Mouse (Mus musculus): ENCODE measurements around the gene Mblac2. TPM values are rescaled to one million over a fixed set of nuclear protein-coding genes. Genes with fewer than 3 reads are reported as not detected.

Gene Mblac2
- polyA plus RNA-seq (2015; fragmentation: Nextera tagmentation; extraction: Ambion mirVana): 11.6 and 13.1 TPM in 2 replicates

- no peaks in the 10 kb centered on the region for H3K36me3 ChIP-seq
- WGBS: under 1% methylated on average over 61 of the region's 61 CpGs
- peak within 1 kb of the TSS; percentile 68 for H3K4me2 ChIP-seq (replicated peaks)
- no peaks in the 10 kb centered on the region for H3K27me3 ChIP-seq
- peak within 1 kb of the TSS; percentile 23 for H3K9ac ChIP-seq
- no peaks in the 10 kb centered on the region for H3K4me1 ChIP-seq
- H3K4me3 ChIP-seq (replicated peaks): peak within 1 kb of the TSS; percentile 75
- H3K27ac ChIP-seq (replicated peaks): peak within 1 kb of the TSS; percentile 91
- ATAC-seq (ENCODE audit: insufficient number of reproducible peaks, low FRiP score, low TSS enrichment, low read depth): peak; percentile 96
- no peaks in the 10 kb centered on the region for H3K9me3 ChIP-seq (replicated peaks)
These were observed at the start of gene Mblac2, which contains the start of gene Polr3g for GRCm38 (mm10) chr13:81710775-81711545. TSS of gene Mblac2 (plus strand) at chr13:81711341. TSS of gene Polr3g (minus strand) at chr13:81711013.

GRCm38 (mm10) chr13:81663566-81664330 is 47.4 kb upstream of the Mblac2 start:
- Histone ChIP-seq H3K4me2 (replicated peaks) (no peak overlapping the region), H3K4me3 (replicated peaks) (no peak overlapping the region), H3K9me3 (replicated peaks) (no peaks in the 10 kb centered on the region), H3K36me3 (peaks cover 37% of the 10 kb centered on the region), H3K27ac (replicated peaks) (no peak overlapping the region), H3K4me1 (peaks cover 10% of the 10 kb centered on the region; the same call in 1 of the 2 replicates), H3K27me3 (no peaks in the 10 kb centered on the region), H3K9ac (no peak overlapping the region)
- whole genome bisulfite sequencing: 83% methylated on average over 12 of the region's 12 CpGs
- ATAC-seq (ENCODE audit: insufficient number of reproducible peaks, low FRiP score, low TSS enrichment, low read depth): 0 out of 2 replicates have a peak, but pooled peaks have one; percentile 34

GRCm38 (mm10) chr13:81664331-81664698 is 46.8 kb upstream of the Mblac2 start:
- Histone ChIP-seq H3K27me3 (no peaks in the 10 kb centered on the region), H3K27ac (replicated peaks) (no peak overlapping the region), H3K9ac (no peak overlapping the region), H3K36me3 (peaks cover 41% of the 10 kb centered on the region), H3K4me3 (replicated peaks) (no peak overlapping the region), H3K4me1 (0 out of 2 replicates have a peak, but pooled peaks cover 5% of the 10 kb centered on the region), H3K4me2 (replicated peaks) (no peak overlapping the region), H3K9me3 (replicated peaks) (no peaks in the 10 kb centered on the region)
- ATAC-seq (ENCODE audit: insufficient number of reproducible peaks, low FRiP score, low TSS enrichment, low read depth): no peak
- WGBS: 82% methylated on average over 5 of the region's 5 CpGs

- Histone ChIP-seq H3K4me2 (replicated peaks) (no peak overlapping the region), H3K27me3 (no peaks in the 10 kb centered on the region), H3K4me3 (replicated peaks) (no peak overlapping the region), H3K36me3 (peaks cover 47% of the 10 kb centered on the region), H3K4me1 (no peaks in the 10 kb centered on the region), H3K9ac (no peak overlapping the region), H3K9me3 (replicated peaks) (no peaks in the 10 kb centered on the region), H3K27ac (replicated peaks) (no peak overlapping the region)
- WGBS: 92% methylated on average over 5 of the region's 5 CpGs
- ATAC-seq (ENCODE audit: insufficient number of reproducible peaks, low FRiP score, low TSS enrichment, low read depth): no peak
These were observed 43.4 kb upstream of the Mblac2 start for GRCm38 (mm10) chr13:81667713-81668112.

GRCm38 (mm10) chr13:81675333-81675732 is 35.8 kb upstream of the Mblac2 start:
- peaks cover 39% of the 10 kb centered on the region for H3K36me3 ChIP-seq
- no peak overlapping the region for H3K9ac ChIP-seq
- WGBS: 81% methylated on average over 8 of the region's 8 CpGs
- ATAC-seq (ENCODE audit: insufficient number of reproducible peaks, low FRiP score, low TSS enrichment, low read depth): no peak
- no peak overlapping the region for H3K27ac ChIP-seq (replicated peaks)
- H3K4me2 ChIP-seq (replicated peaks): no peak overlapping the region
- no peaks in the 10 kb centered on the region for H3K9me3 ChIP-seq (replicated peaks)
- no peak overlapping the region for H3K4me3 ChIP-seq (replicated peaks)
- no peaks in the 10 kb centered on the region for H3K27me3 ChIP-seq
- no peaks in the 10 kb centered on the region for H3K4me1 ChIP-seq

GRCm38 (mm10) chr13:81683107-81683506 is 28.0 kb upstream of the Mblac2 start:
- Histone ChIP-seq H3K4me2 (replicated peaks) (no peak overlapping the region), H3K4me1 (no peaks in the 10 kb centered on the region), H3K9ac (no peak overlapping the region), H3K4me3 (replicated peaks) (no peak overlapping the region), H3K27me3 (no peaks in the 10 kb centered on the region), H3K36me3 (0 out of 2 replicates have a peak, but pooled peaks cover 5% of the 10 kb centered on the region), H3K27ac (replicated peaks) (no peak overlapping the region), H3K9me3 (replicated peaks) (no peaks in the 10 kb centered on the region)
- no peak for ATAC-seq (ENCODE audit: insufficient number of reproducible peaks, low FRiP score, low TSS enrichment, low read depth)
- WGBS: 91% methylated on average over 3 of the region's 3 CpGs

- no peaks in the 10 kb centered on the region for H3K4me1 ChIP-seq
- H3K36me3 ChIP-seq: 0 out of 2 replicates have a peak, but pooled peaks cover 5% of the 10 kb centered on the region
- 72% methylated on average over 5 of the region's 5 CpGs for WGBS
- no peak overlapping the region for H3K27ac ChIP-seq (replicated peaks)
- no peak overlapping the region for H3K4me2 ChIP-seq (replicated peaks)
- no peak overlapping the region for H3K9ac ChIP-seq
- no peak overlapping the region for H3K4me3 ChIP-seq (replicated peaks)
- no peaks in the 10 kb centered on the region for H3K9me3 ChIP-seq (replicated peaks)
- H3K27me3 ChIP-seq: no peaks in the 10 kb centered on the region
- ATAC-seq (ENCODE audit: insufficient number of reproducible peaks, low FRiP score, low TSS enrichment, low read depth): no peak
These were observed 26.9 kb upstream of the Mblac2 start for GRCm38 (mm10) chr13:81684258-81684657.

GRCm38 (mm10) chr13:81684884-81685283 is 26.3 kb upstream of the Mblac2 start:
- Histone ChIP-seq H3K4me3 (replicated peaks) (no peak overlapping the region), H3K27ac (replicated peaks) (no peak overlapping the region), H3K9me3 (replicated peaks) (no peaks in the 10 kb centered on the region), H3K36me3 (peaks cover 10% of the 10 kb centered on the region; the same call in 1 of the 2 replicates), H3K4me2 (replicated peaks) (no peak overlapping the region), H3K27me3 (no peaks in the 10 kb centered on the region), H3K9ac (no peak overlapping the region), H3K4me1 (no peaks in the 10 kb centered on the region)
- no peak for ATAC-seq (ENCODE audit: insufficient number of reproducible peaks, low FRiP score, low TSS enrichment, low read depth)
- 88% methylated on average over 3 of the region's 3 CpGs for WGBS

GRCm38 (mm10) chr13:81689587-81689986 is 21.6 kb upstream of the Mblac2 start:
- H3K27ac ChIP-seq (replicated peaks): no peak overlapping the region
- H3K4me3 ChIP-seq (replicated peaks): no peak overlapping the region
- no peaks in the 10 kb centered on the region for H3K27me3 ChIP-seq
- no peak for ATAC-seq (ENCODE audit: insufficient number of reproducible peaks, low FRiP score, low TSS enrichment, low read depth)
- WGBS: 87% methylated on average over 3 of the region's 3 CpGs
- H3K4me1 ChIP-seq: no peaks in the 10 kb centered on the region
- H3K9me3 ChIP-seq (replicated peaks): no peaks in the 10 kb centered on the region
- no peak overlapping the region for H3K4me2 ChIP-seq (replicated peaks)
- H3K36me3 ChIP-seq: peaks cover 10% of the 10 kb centered on the region; the same call in 1 of the 2 replicates
- no peak overlapping the region for H3K9ac ChIP-seq

- no peak overlapping the region for H3K4me2 ChIP-seq (replicated peaks)
- no peaks in the 10 kb centered on the region for H3K9me3 ChIP-seq (replicated peaks)
- H3K9ac ChIP-seq: no peak overlapping the region
- ATAC-seq (ENCODE audit: insufficient number of reproducible peaks, low FRiP score, low TSS enrichment, low read depth): no peak
- no peak overlapping the region for H3K4me3 ChIP-seq (replicated peaks)
- no peaks in the 10 kb centered on the region for H3K4me1 ChIP-seq
- H3K27me3 ChIP-seq: no peaks in the 10 kb centered on the region
- H3K36me3 ChIP-seq: peaks cover 10% of the 10 kb centered on the region; the same call in 1 of the 2 replicates
- WGBS: 68% methylated on average over 10 of the region's 10 CpGs
- H3K27ac ChIP-seq (replicated peaks): no peak overlapping the region
These were observed 20.7 kb upstream of the Mblac2 start for GRCm38 (mm10) chr13:81690477-81690876.

- Histone ChIP-seq H3K4me1 (no peaks in the 10 kb centered on the region), H3K27me3 (no peaks in the 10 kb centered on the region), H3K27ac (replicated peaks) (no peak overlapping the region), H3K9me3 (replicated peaks) (no peaks in the 10 kb centered on the region), H3K4me2 (replicated peaks) (no peak overlapping the region), H3K9ac (no peak overlapping the region), H3K36me3 (peaks cover 5% of the 10 kb centered on the region; the same call in 1 of the 2 replicates), H3K4me3 (replicated peaks) (no peak overlapping the region)
- WGBS: 59% methylated on average over 9 of the region's 9 CpGs
- no peak for ATAC-seq (ENCODE audit: insufficient number of reproducible peaks, low FRiP score, low TSS enrichment, low read depth)
These were observed 19.5 kb upstream of the Mblac2 start for GRCm38 (mm10) chr13:81691606-81692005.

Measured in embryonic facial prominence, embryonic 15.5 days (tissue).